Mouse (Mus musculus) neutrophil, adult 83 days (primary cell): ENCODE measurements around the gene Itpr3. TPM values are rescaled to one million over a fixed set of nuclear protein-coding genes. Genes with fewer than 3 reads are reported as not detected.

Experiments
- total RNA-seq, 2 experiments: library from RNA; stranded (reverse); gene quantifications; one replicate each; pipeline ENCODE4 v1.2.4; 2023

Itpr3 gene
- total RNA-seq = 1 to 10 TPM; 5.5 to 6.7 TPM

DNA sequence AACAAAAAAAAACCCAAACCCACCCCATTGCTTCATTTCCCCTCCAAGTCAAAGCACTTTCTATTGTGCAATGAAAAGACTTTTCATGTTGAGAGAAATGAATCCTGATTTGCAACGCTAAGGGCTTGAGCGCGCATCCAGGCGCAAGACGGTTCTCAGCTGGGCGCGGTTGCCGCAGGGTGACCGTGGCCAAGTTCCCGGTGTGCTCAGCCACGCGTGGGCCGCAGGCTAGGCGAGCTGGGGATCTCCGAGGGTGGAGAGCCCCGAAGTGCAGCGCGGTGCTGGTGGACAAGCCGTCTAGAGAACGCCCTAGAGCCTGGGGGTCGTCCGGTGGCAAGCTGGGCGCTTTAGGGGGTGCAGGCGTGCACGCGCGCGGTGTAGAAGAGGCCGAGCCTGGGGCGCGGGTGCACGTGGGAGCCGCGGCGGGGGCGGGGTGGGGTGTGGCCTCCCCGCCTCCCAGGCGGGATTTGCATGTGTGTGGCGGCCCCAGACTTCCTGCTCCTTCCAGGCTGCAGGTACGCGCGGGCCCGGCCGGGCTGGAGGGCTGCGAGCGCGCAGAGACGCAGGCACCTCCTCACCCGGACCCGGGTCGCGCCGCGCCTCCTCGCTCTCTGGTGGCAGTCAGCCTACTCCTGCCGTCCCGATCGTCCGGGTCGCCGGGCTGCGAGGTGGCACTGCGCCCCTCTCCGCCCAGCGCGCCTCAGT, at the start of gene Itpr3:
TSS of gene Itpr3 (plus strand) at position 493 of the 705 bp plus-strand sequence.

DNA sequence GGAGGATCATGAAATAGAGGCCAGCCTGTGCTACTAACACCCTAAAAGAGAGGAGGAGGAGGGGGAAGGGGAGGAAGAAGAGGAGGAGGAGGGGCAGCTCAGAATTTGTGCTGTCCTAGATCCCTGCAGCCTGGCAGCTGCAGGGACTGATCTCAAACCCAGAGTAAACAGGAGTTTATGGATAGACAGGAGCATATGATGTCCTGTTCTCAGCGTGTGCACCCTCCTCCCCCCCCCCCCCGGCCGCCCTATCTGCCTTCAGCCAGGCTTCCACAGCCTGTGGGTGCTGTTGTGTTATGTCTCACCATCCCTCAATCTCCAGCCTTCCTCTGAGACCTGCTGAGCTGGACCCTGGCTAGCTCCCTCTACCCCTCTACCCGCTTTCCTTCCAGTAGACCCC, 28.2 kb upstream of the Itpr3 start, which contains the start of gene Bak1:
TSS of gene Bak1 (minus strand) at position 101 of the 400 bp plus-strand sequence.

GRCm38 (mm10) chr17:27133551-27134141, 76.5 kb downstream of the Itpr3 start, which contains the start of gene Uqcc2:
Gene Uqcc2 (minus strand): TSS chr17:27133916.

GRCm38 (mm10) chr17:27167545-27167944, 110.4 kb downstream of the Itpr3 start, which contains the start of gene Ip6k3:
Gene Ip6k3 (minus strand): TSS chr17:27167795.

Other genes starting within 250 kb of the Itpr3 start
- gene Nkx2-5, start 212.3 kb upstream of the Itpr3 start, total RNA-seq = not detected
- 10 to 100 TPM; 20.7 to 24.2 TPM for gene Kifc5b, start 140.2 kb upstream of the Itpr3 start, total RNA-seq
- 10 to 100 TPM; 57.3 to 61.4 TPM for gene Phf1, start 124.3 kb upstream of the Itpr3 start, total RNA-seq
- 10 to 100 TPM; 62.3 to 63.5 TPM for gene Cuta, start 117.7 kb upstream of the Itpr3 start, total RNA-seq
- 1 to 10 TPM; 5.7 to 7.8 TPM for gene Syngap1, start 116.1 kb upstream of the Itpr3 start, total RNA-seq
- gene Zbtb9, start 84.1 kb upstream of the Itpr3 start, total RNA-seq = 10 to 100 TPM in 1 of 2 experiments, 1 to 10 TPM in 1; 9.9 to 10.3 TPM
- gene Bak1, start 28.3 kb upstream of the Itpr3 start, total RNA-seq = 10 to 100 TPM; 73.2 to 78.1 TPM
- gene Uqcc2, start 76.6 kb downstream of the Itpr3 start, total RNA-seq = 10 to 100 TPM; 37.1 to 39.6 TPM
- gene Ip6k3, start 110.5 kb downstream of the Itpr3 start, total RNA-seq = under 1 TPM; 0.81 to 0.84 TPM
- 10 to 100 TPM; 37.4 to 43.6 TPM for gene Lemd2, start 147.2 kb downstream of the Itpr3 start, total RNA-seq